31 mouse cellular contexts compared by ENCODE assay signal in genomic region chr10:71748557-71749493, GRCm38 (mm10).
A peak's percentile ranks its signal among the peaks of the same experiment; 100 is the strongest.
DNase-seq lines count a peak whose midpoint lies in the region; ATAC-seq and TF ChIP-seq lines count a peak whose summit lies in the region.
"Had no signal": no experiment of that assay in that cellular context is flagged by ENCODE, and none has a peak within 500 bp of the region (broad histone marks: within the 10 kb centered on the region; RNA-seq: fewer than 3 reads in every experiment).

No protein-coding gene starts in this region.

- H3K36me3 ChIP-seq in midbrain, embryonic 13.5 days = no peaks in the 10 kb centered on the region
- H3K36me3 ChIP-seq in midbrain, embryonic 15.5 days (replicated peaks) = no peaks in the 10 kb centered on the region
- no peaks in the 10 kb centered on the region for H3K36me3 ChIP-seq in forebrain, embryonic 15.5 days
- H3K36me3 ChIP-seq: embryonic facial prominence, embryonic 15.5 days; G1E; heart, embryonic 10.5 days; heart, embryonic 15.5 days; hindbrain, embryonic 12.5 days; intestine, embryonic 15.5 days; stomach, embryonic 15.5 days had no signal

- TF ChIP-seq POLR2A in brain, embryonic 14.5 days (IDR thresholded peaks at IDR 0.05; ENCODE audit: borderline replicate concordance, extremely low read depth, insufficient read depth, insufficient read length, poor library complexity, severe bottlenecking) = no peak

- H3K4me1 ChIP-seq in midbrain, embryonic 13.5 days (replicated peaks) = no peaks in the 10 kb centered on the region
- H3K4me1 ChIP-seq in midbrain, embryonic 15.5 days = no peaks in the 10 kb centered on the region
- no peaks in the 10 kb centered on the region for H3K4me1 ChIP-seq in forebrain, embryonic 15.5 days
- H3K4me1 ChIP-seq: embryonic facial prominence, embryonic 15.5 days; heart, embryonic 10.5 days; heart, embryonic 15.5 days; hindbrain, embryonic 12.5 days; intestine, embryonic 15.5 days; stomach, embryonic 15.5 days had no signal

- H3K9me3 ChIP-seq in midbrain, embryonic 13.5 days = no peaks in the 10 kb centered on the region
- H3K9me3 ChIP-seq in midbrain, embryonic 15.5 days = no peaks in the 10 kb centered on the region
- no peaks in the 10 kb centered on the region for H3K9me3 ChIP-seq in forebrain, embryonic 15.5 days
- H3K9me3 ChIP-seq: embryonic facial prominence, embryonic 15.5 days; heart, embryonic 10.5 days; heart, embryonic 15.5 days; hindbrain, embryonic 12.5 days; intestine, embryonic 15.5 days; stomach, embryonic 15.5 days had no signal

- H3K9ac ChIP-seq in midbrain, embryonic 13.5 days (replicated peaks) = no peak overlapping the region
- no peak overlapping the region for H3K9ac ChIP-seq in midbrain, embryonic 15.5 days
- H3K9ac ChIP-seq in forebrain, embryonic 15.5 days (replicated peaks) = no peak overlapping the region
- H3K9ac ChIP-seq: embryonic facial prominence, embryonic 15.5 days; heart, embryonic 15.5 days; hindbrain, embryonic 12.5 days; intestine, embryonic 15.5 days; liver, embryonic 14.5 days; stomach, embryonic 15.5 days had no signal

- DNase-seq in embryo, embryonic 10.5 days (ENCODE audit: low spot score) = peak; percentile 10
- DNase-seq in embryo, embryonic 11 days = no peak
- DNase-seq in brain, embryonic 14.5 days (ENCODE audit: low read depth) = peak; percentile 52
- DNase-seq in layer of hippocampus, postnatal 36 days = no peak
- DNase-seq: adrenal gland, postnatal 25 days; cerebellum, adult 2 months; cerebellum, postnatal 36 days; gastrocnemius, postnatal 25 days; heart, adult 11 months; kidney, adult 2 months; kidney, postnatal 36 days; liver; lung, adult 2 months; lung, postnatal 10 days; right cerebral cortex, postnatal 25 days; thymus, adult 18-20 months; thymus, postnatal 25 days had no signal

- H3K27me3 ChIP-seq in midbrain, embryonic 13.5 days = no peaks in the 10 kb centered on the region
- H3K27me3 ChIP-seq in midbrain, embryonic 15.5 days (replicated peaks) = no peaks in the 10 kb centered on the region
- no peaks in the 10 kb centered on the region for H3K27me3 ChIP-seq in forebrain, embryonic 15.5 days
- H3K27me3 ChIP-seq: embryonic facial prominence, embryonic 15.5 days; heart, embryonic 15.5 days; hindbrain, embryonic 12.5 days; intestine, embryonic 15.5 days; stomach, embryonic 15.5 days had no signal

- 0 out of 2 replicates have a peak, but pooled peaks have one; percentile 30 for ATAC-seq in midbrain, embryonic 13.5 days
- ATAC-seq in midbrain, embryonic 15.5 days (replicated peaks) = no peak
- peak; percentile 19; the same call in 1 of the 2 replicates for ATAC-seq in forebrain, embryonic 15.5 days (replicated peaks)
- ATAC-seq: hindbrain, postnatal 0 days; intestine, embryonic 15.5 days had no signal

- no peak for TF ChIP-seq CTCF in brain, embryonic 14.5 days (IDR thresholded peaks at IDR 0.05; ENCODE audit: borderline replicate concordance, extremely low read depth, insufficient read depth, insufficient read length)

- no peak overlapping the region for H3K4me3 ChIP-seq in midbrain, embryonic 13.5 days (replicated peaks)
- H3K4me3 ChIP-seq in midbrain, embryonic 15.5 days = no peak overlapping the region
- no peak overlapping the region for H3K4me3 ChIP-seq in forebrain, embryonic 15.5 days
- H3K4me3 ChIP-seq: embryonic facial prominence, embryonic 15.5 days; heart, embryonic 10.5 days; heart, embryonic 15.5 days; hindbrain, embryonic 12.5 days; intestine, embryonic 15.5 days; myocyte; stomach, embryonic 15.5 days had no signal

- H3K4me2 ChIP-seq in midbrain, embryonic 13.5 days (replicated peaks) = no peak overlapping the region
- H3K4me2 ChIP-seq in midbrain, embryonic 15.5 days = no peak overlapping the region
- no peak overlapping the region for H3K4me2 ChIP-seq in forebrain, embryonic 15.5 days (replicated peaks)
- H3K4me2 ChIP-seq: embryonic facial prominence, embryonic 15.5 days; heart, embryonic 15.5 days; hindbrain, embryonic 12.5 days; intestine, embryonic 15.5 days; stomach, embryonic 15.5 days had no signal

- WGBS in midbrain, embryonic 13.5 days = 72% methylated on average over 8 of the region's 8 CpGs
- WGBS in midbrain, embryonic 15.5 days = 66% methylated on average over 8 of the region's 8 CpGs
- 42% methylated on average over 8 of the region's 8 CpGs for WGBS in forebrain, embryonic 15.5 days

- no peak overlapping the region for H3K27ac ChIP-seq in midbrain, embryonic 13.5 days
- no peak overlapping the region for H3K27ac ChIP-seq in midbrain, embryonic 15.5 days
- H3K27ac ChIP-seq in forebrain, embryonic 15.5 days (replicated peaks) = no peak overlapping the region
- H3K27ac ChIP-seq: embryonic facial prominence, embryonic 15.5 days; heart, embryonic 10.5 days; heart, embryonic 15.5 days; hindbrain, embryonic 12.5 days; hindbrain, postnatal 0 days; intestine, embryonic 15.5 days; liver, embryonic 14.5 days; macrophage; stomach, embryonic 15.5 days had no signal

Comparison
In these comparisons a context has a peak if more than half of its experiments do, and no peak if none do; other contexts are left out.
1. DNase-seq: peak in embryo, embryonic 10.5 days (single experiment) and brain, embryonic 14.5 days (single experiment); none in embryo, embryonic 11 days (single experiment) and layer of hippocampus, postnatal 36 days (0 of 2).